Mouse (Mus musculus): ENCODE data around the gene Tcea3.

The Tcea3 gene

DNA sequence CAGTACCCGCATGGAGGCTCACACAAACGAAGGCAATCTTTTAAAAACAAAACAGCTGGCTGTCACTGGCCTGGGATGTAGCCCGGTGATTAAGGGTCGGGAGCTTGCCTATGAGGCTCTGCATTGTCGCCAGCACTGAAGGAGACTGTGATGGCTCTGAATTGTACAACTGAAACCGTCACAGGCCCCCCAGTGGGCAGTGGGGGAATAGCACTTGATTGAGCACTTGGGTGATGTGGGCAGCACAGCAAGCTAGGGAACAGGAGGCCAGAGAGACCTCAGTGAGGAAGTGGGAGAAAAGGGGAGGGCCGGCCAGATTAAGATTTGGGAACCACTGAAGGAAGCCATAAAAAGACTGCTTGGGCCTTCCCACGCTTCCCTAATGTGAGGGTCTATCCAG lies 7.9 kb upstream of the Tcea3 start:
- peak; percentile 86 for DNase-seq

DNA sequence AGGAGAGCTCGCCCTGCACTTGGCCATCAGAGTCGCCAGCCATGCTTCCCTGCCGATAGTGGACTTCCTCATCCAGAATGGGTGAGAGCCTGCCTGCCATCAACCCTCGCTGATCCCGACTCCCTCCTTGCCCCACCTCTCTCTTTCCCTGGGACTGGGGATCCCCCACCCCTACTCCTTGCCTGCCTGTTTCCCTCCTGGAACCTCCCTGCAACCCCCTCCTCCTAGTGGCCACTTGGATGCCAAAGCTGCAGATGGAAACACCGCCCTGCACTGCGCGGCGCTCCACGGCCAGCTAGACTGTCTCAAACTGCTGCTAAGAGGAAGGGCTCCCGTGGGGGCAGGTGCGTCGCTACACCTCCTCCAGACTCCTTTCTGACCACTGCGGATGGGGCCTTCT lies 7.4 kb upstream of the Tcea3 start:
- DNase-seq = no peak

DNA sequence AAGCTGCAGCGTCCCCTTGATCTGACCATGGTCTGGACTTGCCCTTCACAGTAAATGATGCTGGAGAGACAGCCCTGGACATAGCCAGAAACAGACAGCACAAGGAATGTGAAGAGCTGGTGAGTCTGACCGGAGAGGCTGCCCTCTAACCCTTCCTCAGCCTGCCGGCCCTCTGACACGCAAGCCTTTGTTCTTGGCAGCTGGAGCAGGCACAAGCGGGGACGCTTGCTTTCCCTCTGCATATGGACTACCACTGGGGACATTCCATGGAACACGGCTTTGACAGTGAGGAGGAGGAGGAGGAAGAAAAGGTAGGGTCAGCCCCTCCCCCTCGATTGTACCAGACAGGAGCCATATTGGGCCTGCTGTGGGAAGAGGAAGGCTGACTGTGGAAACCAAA lies 6.6 kb upstream of the Tcea3 start:
- DNase-seq = no peak

DNA sequence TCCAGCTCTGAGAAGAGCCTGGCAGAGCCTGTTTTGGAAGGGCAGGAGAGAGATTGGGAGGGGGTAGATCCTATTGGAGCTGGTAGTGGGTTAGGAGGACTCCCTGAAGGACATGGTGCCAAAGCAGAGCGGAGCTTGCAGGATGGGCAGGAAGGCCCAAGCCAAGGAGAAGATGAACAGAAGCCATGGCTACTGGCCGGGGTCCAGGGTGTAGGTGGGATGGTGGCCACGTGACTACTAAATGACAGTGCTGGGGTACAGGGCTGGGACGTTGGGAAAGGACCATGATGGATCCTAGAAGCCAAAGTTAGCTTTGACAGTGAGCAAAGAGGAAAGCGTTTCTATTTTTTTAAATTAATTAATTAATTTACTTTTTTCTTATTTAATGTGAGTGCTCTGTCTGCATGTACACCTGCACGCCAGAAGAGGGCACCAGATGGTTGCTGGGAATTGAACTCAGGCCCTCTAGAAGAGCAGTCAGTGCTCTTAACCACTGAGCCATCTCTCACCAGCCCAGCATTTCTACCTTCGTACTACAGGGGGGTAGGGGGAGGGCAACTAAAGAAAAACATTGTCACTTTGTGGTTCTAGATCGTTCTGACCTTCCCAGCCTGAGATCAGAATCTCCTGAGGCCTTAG lies 5.3 kb upstream of the Tcea3 start:
- peak; percentile 52 for DNase-seq

DNA sequence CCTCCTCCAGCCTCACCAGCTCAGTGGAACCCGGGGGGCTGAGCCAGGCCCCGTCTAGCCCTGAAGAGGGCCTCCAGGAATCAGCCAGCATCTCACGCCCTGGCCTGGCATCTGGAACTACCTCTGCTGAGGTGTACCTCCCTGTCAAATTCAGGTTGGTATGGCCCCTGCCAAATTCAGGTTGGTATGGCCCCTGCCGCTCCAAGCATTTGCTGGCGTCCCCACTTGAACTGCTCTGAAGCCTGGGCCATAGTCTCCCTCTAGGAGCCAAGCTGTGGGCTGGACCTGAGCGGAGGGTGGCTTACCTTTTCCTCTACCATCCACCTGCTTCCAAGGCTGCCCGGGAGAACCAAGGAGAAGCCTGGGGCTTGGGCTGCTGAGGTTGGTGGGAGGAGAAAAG lies 4.8 kb upstream of the Tcea3 start:
- no peak for DNase-seq

DNA sequence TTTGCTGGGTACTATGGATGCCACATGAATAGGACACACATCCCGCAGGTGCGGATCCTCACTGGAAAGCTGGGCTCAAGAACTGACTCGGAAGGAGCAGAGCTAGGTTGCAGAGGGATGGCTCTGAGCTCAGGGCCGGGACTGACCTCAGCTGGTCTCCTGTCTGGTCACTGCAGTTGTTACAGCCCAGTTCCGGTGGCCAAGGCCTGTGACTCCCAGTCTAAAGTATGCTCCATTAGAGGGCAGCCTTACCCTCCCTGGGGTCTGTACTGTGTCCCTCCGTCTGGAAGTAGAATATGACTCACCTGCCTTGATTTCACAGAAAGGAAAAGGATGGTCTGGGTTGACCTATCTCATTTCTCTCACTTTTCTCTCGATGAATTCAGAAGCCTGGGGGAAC lies 3.3 kb upstream of the Tcea3 start:
- no peak for DNase-seq

DNA sequence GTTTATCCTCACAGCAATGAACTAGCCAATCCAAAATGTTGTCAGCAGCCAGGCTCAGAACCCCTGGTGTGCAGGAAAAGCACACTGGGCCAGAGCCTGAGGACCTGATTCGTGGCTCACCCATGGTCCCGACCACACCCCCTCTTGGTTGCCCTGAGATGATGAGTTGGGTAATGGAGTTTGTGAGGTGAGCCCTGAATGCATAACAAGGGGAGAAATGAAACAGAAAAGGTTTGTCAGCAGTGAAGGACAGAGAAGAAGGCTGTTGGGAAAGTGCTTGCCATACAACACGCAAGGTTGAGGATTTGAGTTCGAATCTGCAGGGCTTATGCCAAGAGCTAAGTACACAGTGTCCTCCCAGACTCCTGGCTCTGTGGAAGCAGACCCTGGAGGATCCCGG lies 1.8 kb upstream of the Tcea3 start:
- no peak for DNase-seq

DNA sequence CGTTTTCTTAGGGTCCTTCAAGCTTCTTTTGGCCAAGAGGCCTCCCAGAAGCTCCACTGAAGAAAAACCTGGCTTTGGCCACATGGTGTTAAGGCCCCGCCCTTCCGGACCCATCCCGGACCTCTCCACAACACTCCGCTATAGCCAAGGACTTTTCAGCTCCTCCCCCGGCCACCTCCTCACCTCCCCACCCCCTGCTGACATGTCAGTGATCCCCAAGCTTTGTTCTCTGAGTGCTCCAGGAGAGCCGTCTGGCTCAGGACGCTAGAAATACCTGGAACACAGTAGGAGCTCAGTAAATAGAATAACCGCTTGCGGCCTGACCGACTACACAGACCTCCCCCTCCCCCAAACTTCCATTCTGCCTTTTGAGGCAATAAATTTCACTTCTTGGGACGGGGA lies 960 bp upstream of the Tcea3 start:
- no peak for DNase-seq

DNA sequence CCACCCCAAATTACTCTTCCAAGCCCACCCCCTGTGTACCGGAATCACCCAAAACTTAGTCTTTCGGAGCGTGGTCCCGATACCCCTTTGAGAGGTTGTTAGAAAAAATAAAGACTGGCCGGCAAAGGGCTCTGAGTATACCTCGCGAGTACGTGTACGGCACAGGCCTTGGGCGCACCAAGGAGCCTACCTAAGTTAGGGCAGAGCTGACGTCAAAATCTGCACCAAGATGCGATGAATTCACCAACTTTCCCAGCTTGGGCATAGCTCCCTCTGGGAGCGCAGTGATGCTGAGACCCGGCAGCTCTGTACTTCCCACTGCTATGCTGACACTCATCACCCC lies 172 bp upstream of the Tcea3 start:
- no peak for DNase-seq

DNA sequence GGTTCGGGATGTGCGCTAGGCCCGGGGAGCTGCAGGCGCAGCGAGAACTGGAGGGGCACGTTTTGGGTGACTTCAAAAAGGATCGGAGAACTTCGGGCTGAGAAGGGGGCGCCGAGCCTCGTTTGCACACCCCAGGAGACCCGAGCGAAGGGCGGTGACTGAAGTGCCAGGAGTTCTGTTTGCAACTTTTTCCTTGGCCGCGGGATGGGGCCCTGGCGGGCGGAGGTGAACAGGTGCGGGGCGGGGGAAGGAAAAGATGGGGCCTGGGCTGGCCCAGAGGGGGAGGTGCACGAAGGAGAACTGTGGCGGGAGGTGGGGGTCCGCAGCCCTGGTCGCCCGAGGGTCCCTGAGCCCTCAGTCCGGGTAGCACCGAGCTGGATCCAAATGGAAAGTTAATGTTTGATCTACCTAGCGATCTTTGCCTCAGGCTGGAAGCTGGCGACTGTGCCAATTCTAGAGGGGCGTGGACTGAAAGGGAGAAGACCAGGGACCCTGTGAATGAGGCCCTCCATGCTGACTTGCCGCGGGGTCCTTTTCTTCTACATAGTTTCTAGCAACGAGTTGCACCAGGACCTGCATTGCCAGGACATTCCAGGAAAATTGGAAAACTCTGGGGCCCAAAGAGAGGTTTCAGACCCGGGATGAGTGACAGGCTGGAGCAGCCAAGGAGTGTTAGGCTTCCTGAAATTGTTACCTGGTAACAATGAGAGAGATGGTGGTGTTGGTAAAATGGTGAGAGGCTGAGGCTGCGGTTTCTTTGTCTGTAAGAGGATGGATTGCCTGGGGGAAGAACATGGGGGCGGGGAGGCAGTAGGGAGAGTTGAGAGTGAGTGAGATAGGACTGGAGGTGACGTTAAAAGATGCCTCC lies 1.2 kb downstream of the Tcea3 start:
- no peak for DNase-seq

DNA sequence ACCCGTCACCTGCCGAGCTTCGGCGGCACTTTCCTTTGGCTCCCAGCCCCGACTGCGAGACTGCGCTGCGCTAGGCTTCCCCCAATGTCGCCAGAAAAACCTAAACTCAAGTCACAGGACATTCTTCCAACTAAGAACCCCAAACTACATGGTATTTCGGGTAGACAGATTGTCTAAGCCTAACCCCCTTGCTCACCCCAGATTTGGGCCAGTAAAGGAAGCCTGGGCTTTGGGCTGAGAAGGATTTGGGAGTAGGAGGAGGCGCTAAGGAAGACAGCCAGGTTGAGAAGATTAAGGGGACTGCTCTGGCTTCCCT lies 1.8 kb downstream of the Tcea3 start:
- no peak for DNase-seq

DNA sequence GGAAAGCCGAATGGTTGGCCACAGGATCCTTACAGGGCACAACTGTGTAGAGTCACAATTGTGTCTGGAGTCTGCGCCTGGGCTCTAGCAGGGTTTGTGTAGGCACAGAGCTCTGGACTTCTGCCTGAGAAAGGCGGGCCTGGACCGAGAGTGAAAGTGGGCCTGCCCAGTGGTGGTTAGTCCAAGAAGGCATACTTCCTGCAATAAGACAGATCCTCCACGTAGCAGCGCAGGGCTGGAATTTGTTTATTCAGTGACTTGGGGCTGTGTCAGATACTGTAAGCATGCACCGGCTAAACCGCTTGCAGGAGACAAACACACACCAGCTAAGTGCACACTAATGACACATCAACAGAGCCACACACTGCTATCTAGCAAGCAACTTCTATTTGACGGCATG lies 2.3 kb downstream of the Tcea3 start:
- DNase-seq = peak; percentile 75

DNA sequence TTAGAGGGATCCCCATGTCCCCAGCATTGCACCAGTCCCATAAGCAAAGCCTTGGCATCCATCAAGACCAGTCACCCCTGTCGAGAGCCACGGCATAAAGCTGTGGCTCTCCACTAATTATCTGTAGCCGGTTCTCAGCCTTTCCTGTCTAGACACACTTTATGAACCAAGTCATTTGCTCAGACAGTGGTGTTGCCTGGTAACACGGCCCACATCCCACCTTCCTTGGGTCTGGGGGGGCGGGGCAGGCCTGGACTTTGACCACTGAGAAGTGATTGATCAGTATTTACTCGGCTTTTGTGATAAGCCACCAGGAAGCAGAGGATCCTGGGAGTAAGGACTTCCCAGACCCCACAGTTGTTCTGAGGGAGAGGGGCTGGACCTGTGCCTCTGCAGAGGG lies 8.4 kb downstream of the Tcea3 start:
- DNase-seq = no peak

DNA sequence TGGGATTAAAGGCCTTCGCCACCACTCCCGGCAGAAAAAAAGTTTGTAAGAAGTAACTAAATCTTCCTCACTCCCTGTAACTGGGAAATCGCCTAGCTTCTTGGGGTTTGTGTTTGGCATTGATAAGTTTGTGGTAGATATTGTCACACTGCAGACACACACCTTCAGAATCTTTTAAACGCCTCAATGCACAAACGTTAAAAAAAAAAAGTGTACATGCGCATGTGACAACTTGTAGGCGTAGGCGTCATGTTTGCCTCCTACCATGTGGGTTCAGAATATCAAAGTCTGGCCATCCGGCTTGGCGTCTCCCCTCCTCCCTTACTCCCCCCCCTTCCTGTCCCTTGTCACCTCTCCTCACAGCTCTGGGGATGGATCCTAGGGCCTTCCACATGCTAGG lies 9.2 kb downstream of the Tcea3 start:
- DNase-seq = no peak

DNA sequence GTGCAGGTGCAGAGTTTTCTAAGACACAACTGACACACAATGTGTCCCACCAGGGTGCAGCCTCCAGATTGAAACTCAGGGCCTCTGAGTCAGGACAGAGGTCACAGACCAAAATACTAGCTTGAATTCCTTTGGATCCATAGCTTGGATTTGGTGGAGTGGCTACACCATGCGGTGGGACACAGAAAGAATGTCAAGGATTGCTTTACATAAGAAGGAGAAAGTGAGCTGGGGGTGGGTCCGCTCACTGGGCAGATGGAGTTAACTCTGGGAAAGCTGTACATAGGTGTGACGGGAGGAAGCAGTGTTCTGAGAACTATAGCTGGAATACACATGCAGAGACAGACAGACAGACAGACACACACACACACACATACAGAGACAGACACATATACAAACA lies 12.4 kb downstream of the Tcea3 start:
- DNase-seq = no peak

DNA sequence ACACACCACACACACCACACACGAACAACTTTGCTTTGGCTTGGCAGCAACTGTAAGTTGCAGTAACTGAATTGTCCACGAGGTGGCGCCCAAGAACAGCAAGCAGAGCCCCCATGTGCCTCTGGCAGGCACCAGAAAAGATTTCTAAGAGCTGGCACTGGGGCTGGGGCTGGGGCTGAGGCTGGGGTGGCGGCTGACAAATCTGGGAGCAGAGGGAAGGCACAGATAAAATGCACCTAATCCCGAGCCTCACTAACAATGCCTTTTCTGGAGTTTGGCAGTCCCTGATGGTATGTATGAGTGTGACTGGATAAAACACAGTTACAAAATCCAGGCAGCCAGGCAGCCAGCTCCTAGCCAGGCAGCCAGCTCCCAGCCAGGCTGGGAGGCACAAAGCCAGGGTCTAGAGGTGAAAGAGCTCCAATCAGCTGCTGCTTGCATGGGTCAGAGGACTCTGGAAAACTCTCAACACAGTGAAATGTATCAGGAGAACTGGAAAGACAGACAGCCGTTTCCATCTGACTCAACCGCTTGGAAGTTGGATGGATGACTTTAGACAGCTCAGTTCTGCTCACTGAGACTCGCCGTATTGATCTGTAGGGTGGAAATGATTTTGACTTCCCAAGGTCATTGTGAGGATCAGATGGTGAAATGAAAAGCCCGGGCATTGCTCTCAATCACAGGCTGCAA lies 13.1 kb downstream of the Tcea3 start:
- DNase-seq = peak; percentile 92

DNA sequence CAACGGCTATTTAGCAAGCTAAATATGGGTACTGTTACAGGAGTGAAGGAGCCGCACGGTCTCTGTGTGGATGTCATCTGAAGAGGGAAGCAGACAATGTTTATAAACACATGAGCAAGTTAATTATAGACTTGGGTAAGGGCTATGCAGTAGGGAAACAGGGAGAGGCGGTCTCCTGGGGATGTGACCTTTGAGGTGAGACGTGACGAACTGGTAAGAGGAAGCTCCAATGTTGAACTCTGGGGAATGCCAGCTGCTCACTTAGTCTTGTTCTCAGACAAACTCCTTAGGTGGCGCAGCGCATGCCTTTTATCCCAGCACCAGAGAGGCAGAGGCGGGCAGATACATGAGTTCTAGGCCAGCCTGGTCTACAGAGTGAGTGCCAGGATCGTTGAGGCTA lies 14.4 kb downstream of the Tcea3 start:
- peak; percentile 15 for DNase-seq

DNA sequence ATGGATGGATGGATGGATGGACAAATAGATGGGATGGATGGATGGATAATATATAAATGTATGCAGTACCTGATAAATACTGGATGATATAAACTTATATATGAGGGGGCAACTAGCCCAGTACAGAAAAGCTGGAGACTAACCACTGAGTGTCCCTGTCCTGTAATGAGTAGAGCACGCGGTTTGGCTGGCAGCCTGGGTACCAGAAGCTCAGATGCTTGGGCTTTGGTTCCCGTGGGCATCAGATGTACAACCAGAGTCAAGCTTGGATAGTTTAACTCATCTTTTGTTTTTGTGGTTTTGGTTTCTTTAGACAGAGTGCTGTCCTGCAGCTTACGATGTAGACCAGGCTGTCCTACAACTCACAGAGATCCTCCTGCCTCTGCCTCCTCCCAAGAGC lies 16.0 kb downstream of the Tcea3 start:
- no peak for DNase-seq

DNA sequence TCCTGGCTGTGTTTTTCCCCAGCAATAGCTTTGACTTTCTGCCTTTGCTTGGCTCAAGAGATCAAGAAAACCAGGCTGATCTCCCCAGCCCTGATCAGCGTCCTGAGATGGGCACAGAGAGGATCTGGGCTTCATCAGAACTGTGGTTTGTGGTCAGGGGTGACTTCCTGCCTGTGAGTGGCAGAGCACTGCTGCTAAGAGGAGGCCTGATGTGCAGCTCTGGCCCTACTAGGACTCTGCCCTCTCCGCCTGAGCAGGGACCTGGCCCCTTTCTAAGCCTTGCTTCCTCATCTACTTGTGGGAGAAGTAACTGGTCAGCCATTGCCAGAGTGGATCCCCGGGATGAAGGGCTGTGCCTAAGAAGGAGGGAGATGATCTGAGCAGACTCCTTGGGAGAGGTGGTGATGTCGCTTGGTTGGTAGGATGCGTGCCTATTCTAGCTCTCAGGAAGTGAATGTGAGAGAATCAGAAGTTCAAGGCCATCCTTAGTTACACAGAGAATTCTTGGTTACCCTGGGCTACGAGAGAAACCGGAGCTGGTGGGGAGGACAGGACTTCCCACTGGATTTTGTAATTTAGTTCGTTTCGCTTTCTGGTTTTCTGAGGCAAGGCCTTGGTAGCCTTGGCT lies 19.3 kb downstream of the Tcea3 start:
- DNase-seq = no peak

DNA sequence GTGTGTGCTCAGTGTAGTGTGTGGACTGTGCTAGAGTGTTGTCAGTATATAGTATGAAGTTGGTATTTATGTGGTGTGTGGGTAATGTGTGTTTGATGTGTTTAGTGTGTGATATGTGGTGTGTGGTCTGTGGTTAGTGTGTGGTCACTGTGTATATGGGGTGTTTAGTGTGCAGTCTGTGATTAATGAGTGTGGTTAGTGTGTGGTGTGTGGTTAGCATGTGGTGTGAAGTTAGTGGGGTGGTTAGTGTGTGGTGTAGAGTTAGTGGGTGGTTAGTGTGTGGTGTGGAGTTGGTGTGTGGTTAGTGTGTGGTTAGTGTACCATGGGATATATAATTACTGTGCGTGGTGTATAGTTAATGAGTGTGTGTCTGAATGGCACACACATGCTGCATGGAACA lies 21.4 kb downstream of the Tcea3 start:
- DNase-seq = no peak

DNA sequence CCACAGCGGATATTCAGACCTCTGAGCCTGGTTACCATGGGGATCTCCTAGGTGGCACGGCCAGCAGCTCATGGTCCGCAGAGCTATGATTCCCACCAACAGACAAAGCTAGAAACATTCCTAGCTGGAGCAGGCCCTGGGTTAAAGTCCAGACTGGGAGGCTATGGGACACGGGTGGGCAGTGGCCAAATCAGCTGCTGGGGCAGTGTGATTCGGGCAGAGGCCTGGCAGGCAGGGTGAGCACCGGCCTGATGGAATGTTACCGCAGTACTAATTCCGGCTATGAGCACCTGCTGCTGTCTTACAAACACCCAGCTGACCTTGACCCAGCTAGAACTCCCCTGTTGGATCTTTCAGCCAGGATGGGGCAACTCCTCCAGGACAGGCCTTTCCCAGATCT lies 23.1 kb downstream of the Tcea3 start:
- no peak for DNase-seq

DNA sequence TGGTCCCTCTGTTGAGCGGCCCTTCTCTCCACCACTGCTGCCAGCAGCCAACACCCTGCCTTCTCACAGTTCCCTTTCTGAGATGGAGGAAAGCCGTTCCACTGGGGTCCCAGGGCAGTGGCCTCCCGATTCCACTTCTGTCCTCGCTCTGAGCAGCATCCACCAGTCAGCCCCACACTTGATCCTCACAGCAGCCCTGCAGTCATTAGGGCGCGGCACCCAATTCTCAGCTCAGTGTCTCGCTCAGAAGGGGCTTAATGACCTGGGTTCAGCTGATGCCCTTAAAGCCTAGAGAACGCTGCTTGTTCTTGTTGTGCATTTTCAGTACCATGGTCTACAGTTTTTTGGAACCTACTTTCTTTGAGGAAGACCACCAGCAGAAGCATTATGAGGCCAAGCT lies 33.6 kb downstream of the Tcea3 start:
- DNase-seq = no peak

DNA sequence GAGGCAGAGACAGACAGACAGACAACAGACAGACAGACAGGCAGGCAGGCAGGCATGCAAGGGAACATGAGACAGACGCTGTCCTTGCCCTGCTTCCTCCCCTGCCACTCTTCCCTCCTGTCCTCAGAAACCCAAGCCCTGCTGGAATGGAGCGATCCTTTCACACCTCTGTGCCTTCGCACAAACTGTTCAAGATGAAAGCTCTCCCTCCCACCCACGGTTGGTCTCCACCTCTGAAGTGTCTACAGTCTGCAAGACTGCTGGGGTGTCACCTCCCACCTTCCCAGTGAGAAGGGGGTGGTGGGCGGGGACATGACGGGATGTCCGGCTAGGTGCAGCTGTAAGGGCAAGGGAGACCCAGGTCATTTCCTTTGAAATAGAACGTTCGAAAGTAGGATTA lies 34.1 kb downstream of the Tcea3 start:
- no peak for DNase-seq
